Mouse (Mus musculus): ENCODE measurements around the gene Cryaa.

Gene Cryaa

GRCm38 (mm10) chr17:31710455-31710854, 32.8 kb downstream of the Cryaa start:
- no peak for DNase-seq

DNA sequence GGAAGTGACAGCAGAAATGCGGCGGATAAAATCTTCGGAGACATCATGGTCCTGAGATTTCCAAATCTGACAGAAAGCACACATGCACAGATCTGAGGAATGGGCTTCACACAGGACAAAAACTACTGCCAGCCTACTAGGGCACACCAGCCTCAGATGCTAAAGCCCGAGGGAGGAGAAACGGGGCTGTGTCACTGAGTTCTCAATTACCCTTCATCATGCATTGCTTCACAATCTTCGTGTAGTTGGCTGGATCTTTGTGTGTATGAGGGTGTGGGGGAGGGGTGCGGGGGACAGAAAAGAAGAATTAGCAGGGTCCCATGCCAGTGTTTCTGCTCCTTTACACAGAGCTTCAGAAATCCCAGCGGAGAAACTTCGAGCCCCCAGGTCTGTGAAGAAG, 36.1 kb downstream of the Cryaa start:
- DNase-seq, result no peak

- no peak for DNase-seq
Observed at GRCm38 (mm10) chr17:31714125-31714524, 36.5 kb downstream of the Cryaa start.

- DNase-seq, result no peak
Observed at GRCm38 (mm10) chr17:31715006-31715405, 37.4 kb downstream of the Cryaa start.

GRCm38 (mm10) chr17:31721637-31722036, 44.0 kb downstream of the Cryaa start:
- no peak for DNase-seq

GRCm38 (mm10) chr17:31725366-31725765, 47.8 kb downstream of the Cryaa start:
- DNase-seq, result no peak

- DNase-seq, result no peak
Observed at GRCm38 (mm10) chr17:31726216-31726615, 48.6 kb downstream of the Cryaa start.

- DNase-seq, result no peak
Observed at GRCm38 (mm10) chr17:31727230-31727629, 49.6 kb downstream of the Cryaa start.

- no peak for DNase-seq
Observed at GRCm38 (mm10) chr17:31728043-31728442, 50.4 kb downstream of the Cryaa start.

DNA sequence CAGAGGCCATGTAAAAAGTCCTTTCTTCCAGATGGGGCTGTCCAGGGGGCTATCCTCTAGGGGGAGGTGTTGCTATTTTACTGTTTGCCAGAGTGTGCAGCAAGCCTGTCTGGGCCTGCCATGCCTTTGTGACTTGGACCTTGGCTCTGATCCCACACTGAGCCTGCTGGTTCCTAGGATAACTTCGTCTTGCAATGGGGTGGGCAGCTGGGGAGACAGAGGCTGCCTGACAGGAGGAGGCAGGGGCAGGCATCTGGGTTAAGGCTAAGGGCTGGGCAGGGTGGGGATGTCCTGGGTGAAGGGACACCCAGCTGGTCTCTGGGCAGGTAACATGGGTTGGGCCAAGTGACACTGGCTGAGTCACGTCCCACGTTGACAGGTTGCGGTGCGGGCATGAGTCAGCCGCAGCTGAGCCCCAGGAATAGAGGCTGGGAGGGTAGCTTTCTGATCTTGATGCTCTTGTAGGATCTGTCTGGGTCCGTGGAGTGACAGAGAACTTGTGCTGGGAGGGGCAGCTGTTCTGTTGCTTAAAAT, 51.4 kb downstream of the Cryaa start:
- no peak for DNase-seq

DNA sequence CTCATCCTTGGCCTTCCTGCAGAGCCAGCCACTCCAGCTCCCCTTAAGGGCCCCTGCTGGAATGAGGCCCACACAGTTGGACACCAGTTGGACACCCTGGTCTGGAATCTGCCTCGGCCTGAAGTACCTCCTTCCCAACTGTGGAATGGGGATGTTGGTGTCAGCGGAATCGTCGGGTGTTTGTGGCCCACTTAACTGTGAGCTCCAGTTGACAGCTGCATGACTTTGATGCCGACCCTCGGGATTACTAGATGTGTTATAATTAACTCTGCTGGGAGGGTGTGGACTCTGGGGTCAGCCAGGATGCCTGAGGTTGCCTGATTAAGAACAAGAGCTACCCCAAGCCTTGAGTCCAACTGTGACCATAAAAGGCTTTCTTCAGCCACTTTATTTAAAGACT, 53.4 kb downstream of the Cryaa start:
- DNase-seq, result no peak
